Mouse (Mus musculus) cerebellum, adult 2 months (tissue): ENCODE data around the gene Zfhx3. TPM values are rescaled to one million over a fixed set of nuclear protein-coding genes. Genes with fewer than 3 reads are reported as not detected.

Experiments used
- DNase-seq, 2 experiments: peaks; one replicate each; pipeline ENCODE4 v3.0.0; 2021
- H3K27ac ChIP-seq: fragments of 200-500 bp; 2 replicates; pipeline ENCODE4 v1.5.1; 2012; ENCODE audit warnings: low read length, control low read depth, inconsistent platforms; ENCODE audit not compliant: insufficient read depth
- H3K27me3 ChIP-seq: fragments of 200-500 bp; 2 replicates; pipeline ENCODE4 v1.6.1; 2012; ENCODE audit warnings: inconsistent platforms, mild to moderate bottlenecking, low read length, moderate library complexity; ENCODE audit not compliant: control insufficient read depth, insufficient read depth
- H3K4me1 ChIP-seq: fragments of 200-500 bp; 2 replicates; pipeline ENCODE4 v1.6.1; 2011; ENCODE audit warnings: low read length; ENCODE audit not compliant: control insufficient read depth, insufficient read depth
- H3K4me3 ChIP-seq: fragments of 200-500 bp; replicated peaks from 2 replicates; pipeline ENCODE3; 2011; ENCODE audit warnings: mild to moderate bottlenecking, low read depth, low read length, control low read depth; ENCODE audit not compliant: insufficient read depth
- CTCF ChIP-seq: fragments of 200-500 bp; IDR thresholded peaks from 2 replicates; pipeline ENCODE4 v1.5.1; 2011; ENCODE audit warnings: low read depth, mild to moderate bottlenecking, control low read depth, low read length, moderate library complexity, borderline replicate concordance; ENCODE audit not compliant: insufficient read depth
- POLR2A ChIP-seq: fragments of 200-500 bp; IDR thresholded peaks from 2 replicates; pipeline ENCODE4 v1.6.1; 2011; ENCODE audit warnings: low read length, control low read depth, borderline replicate concordance; ENCODE audit not compliant: insufficient read depth
- WGBS: fragments of 180-500 bp; shearing (Covaris S2); methylation state at CpG from one replicate; pipeline ENCODE4 v1.1.7; 2018; 5-methylcytosine and 5-hydroxymethylcytosine counted together
- polyA plus RNA-seq: library from polyadenylated mRNA; depleted of rRNA; stranded (reverse); fragments of >200 nt; gene quantifications from 2 replicates; pipeline ENCODE4 v1.2.3, GENCODE M21; 2012

The Zfhx3 gene
- polyA plus RNA-seq, 1 experiment: 3.3 TPM

- DNase-seq: no peak
- 38% methylated on average over 19 of the region's 19 CpGs for WGBS
- no peak overlapping the region for H3K27ac ChIP-seq
- H3K27me3 ChIP-seq: no peaks in the 10 kb centered on the region
- H3K4me1 ChIP-seq: no peaks in the 10 kb centered on the region
- H3K4me3 ChIP-seq: no peak overlapping the region
- TF ChIP-seq CTCF: no peak
- TF ChIP-seq POLR2A: no peak
Measured at GRCm38 (mm10) chr8:108936695-108937448, 994.4 kb downstream of the Zfhx3 start.

DNA sequence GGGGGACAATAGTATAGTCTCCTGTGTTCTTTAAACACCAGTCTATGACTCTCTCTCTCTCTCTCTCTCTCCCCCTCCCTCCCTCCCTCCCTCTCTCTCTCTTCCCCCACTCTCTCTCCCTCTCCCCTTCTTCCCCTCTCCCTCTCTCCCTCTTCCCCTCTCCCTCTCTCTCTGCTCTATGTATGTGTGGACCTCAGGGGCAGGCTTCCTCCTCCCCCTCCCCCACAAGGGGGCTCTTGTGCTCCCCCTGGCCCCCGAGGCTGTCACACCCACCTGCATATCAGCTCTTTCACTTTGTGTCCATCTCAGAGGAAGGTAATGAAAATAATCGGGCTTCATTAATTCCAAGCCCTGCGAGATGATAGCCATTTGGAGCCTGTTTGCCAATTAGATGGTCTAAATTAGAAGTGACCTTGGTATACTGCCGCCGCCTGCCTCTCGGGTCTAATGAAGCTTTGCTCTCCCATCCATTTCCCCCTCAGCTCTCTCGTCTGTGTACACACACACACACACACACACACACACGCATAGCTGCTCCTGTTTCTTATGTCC lies 995.5 kb downstream of the Zfhx3 start:
- 83% methylated on average over 8 of the region's 8 CpGs for WGBS
- Histone ChIP-seq H3K27me3 (no peaks in the 10 kb centered on the region), H3K4me1 (no peaks in the 10 kb centered on the region), H3K4me3 (no peak overlapping the region), H3K27ac (no peak overlapping the region)
- DNase-seq: no peak
- TF ChIP-seq POLR2A (no peak), CTCF (no peak)

GRCm38 (mm10) chr8:108942686-108943085 lies 1000.2 kb downstream of the Zfhx3 start:
- Histone ChIP-seq H3K4me3 (no peak overlapping the region), H3K27ac (no peak overlapping the region), H3K27me3 (no peaks in the 10 kb centered on the region), H3K4me1 (no peaks in the 10 kb centered on the region)
- TF ChIP-seq CTCF (no peak), POLR2A (no peak)
- 50% methylated on average over 8 of the region's 8 CpGs for WGBS
- no peak for DNase-seq

DNA sequence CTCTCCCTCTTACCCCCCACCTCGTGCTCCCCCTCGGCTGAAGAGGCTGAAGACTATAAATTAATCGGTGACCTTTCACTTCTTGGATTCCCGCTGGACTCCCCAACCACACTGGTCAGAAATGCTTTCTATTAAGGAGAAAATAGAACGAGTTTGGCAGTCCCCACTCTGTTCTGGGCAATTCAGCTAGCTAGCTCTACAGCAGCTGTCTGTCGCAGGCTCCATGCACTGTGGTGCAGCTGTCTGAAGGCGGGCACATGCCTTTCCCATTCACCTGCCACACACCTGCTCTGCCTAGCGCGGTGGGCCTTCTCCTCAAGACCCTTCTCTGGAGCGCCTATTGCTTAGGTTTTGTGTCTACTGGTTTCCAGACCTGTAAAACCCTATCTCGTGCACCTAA lies 1000.7 kb downstream of the Zfhx3 start:
- TF ChIP-seq CTCF (no peak), POLR2A (no peak)
- DNase-seq: no peak
- Histone ChIP-seq H3K27me3 (no peaks in the 10 kb centered on the region), H3K27ac (no peak overlapping the region), H3K4me3 (no peak overlapping the region), H3K4me1 (no peaks in the 10 kb centered on the region)
- whole genome bisulfite sequencing: 44% methylated on average over 11 of the region's 11 CpGs

GRCm38 (mm10) chr8:108944312-108944711 lies 1001.9 kb downstream of the Zfhx3 start:
- Histone ChIP-seq H3K4me3 (no peak overlapping the region), H3K27me3 (no peaks in the 10 kb centered on the region), H3K27ac (no peak overlapping the region), H3K4me1 (no peaks in the 10 kb centered on the region)
- DNase-seq: no peak
- WGBS: 39% methylated on average over 13 of the region's 13 CpGs
- TF ChIP-seq POLR2A (no peak), CTCF (no peak)

DNA sequence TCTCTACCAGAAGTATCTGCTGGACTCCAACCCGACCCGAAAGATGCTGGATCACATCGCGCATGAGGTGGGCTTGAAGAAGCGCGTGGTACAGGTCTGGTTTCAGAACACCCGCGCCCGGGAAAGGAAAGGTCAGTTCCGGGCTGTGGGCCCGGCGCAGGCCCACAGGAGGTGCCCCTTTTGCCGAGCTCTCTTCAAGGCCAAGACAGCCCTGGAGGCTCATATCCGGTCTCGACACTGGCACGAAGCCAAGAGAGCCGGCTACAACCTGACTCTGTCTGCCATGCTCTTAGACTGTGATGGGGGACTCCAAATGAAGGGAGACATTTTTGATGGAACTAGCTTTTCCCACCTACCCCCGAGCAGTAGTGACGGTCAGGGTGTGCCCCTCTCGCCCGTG lies 1007.9 kb downstream of the Zfhx3 start:
- Histone ChIP-seq H3K4me1 (no peaks in the 10 kb centered on the region), H3K27ac (no peak overlapping the region), H3K4me3 (no peak overlapping the region), H3K27me3 (no peaks in the 10 kb centered on the region)
- no peak for DNase-seq
- TF ChIP-seq POLR2A (no peak), CTCF (no peak)
- WGBS: 97% methylated on average over 21 of the region's 21 CpGs

DNA sequence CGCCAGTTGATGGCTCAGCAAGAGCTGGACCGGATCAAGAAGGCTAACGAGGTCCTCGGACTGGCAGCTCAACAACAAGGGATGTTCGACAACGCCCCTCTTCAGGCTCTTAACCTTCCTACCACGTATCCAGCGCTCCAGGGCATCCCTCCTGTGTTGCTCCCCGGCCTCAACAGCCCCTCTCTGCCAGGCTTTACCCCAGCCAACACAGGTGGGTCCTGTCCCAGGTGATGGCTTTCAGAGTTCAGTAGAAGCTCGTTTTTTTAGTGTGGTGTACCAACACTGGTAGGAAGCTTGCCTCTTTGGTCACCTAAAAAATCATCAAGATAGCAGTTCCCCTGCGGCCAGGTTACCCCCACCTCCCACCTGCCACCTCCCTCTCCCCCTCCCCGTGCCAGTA lies 1009.1 kb downstream of the Zfhx3 start:
- no peaks in the 10 kb centered on the region for H3K4me1 ChIP-seq
- no peaks in the 10 kb centered on the region for H3K27me3 ChIP-seq
- TF ChIP-seq POLR2A (no peak), CTCF (no peak)
- 89% methylated on average over 12 of the region's 12 CpGs for WGBS
- DNase-seq: no peak
- H3K4me3 ChIP-seq: no peak overlapping the region
- no peak overlapping the region for H3K27ac ChIP-seq

GRCm38 (mm10) chr8:108956416-108956815 lies 1014.0 kb downstream of the Zfhx3 start:
- no peaks in the 10 kb centered on the region for H3K27me3 ChIP-seq
- TF ChIP-seq POLR2A (no peak), CTCF (no peak)
- no peak for DNase-seq
- H3K4me1 ChIP-seq: no peaks in the 10 kb centered on the region
- 62% methylated on average over 37 of the region's 37 CpGs for WGBS
- H3K27ac ChIP-seq: no peak overlapping the region
- no peak overlapping the region for H3K4me3 ChIP-seq
